Mouse (Mus musculus): ENCODE data around the gene Gm9817.

DNA sequence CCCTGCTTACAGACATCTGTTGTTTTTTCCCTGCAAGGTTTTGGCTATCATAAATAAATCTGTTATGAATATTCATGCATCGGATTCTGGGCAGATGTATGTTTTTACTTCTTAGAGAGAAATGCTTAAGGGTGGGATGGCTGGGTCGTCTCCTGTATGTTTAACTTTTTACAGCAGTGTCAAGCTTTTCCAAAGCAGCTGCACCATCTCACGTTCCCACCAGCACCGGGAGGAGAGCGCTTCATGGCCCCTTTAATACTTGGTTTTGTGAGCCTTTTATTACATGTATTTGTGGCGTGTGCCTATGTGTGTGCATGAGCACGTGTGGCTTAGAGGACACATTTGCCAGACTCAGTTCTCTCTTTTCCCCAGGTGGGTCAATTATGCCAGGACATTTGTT is 37.8 kb upstream of the Gm9817 start:
- TF ChIP-seq POLR2A (IDR thresholded peaks at IDR 0.05; ENCODE audit: control insufficient read depth, low read depth, low read length) (no peak), CTCF (IDR thresholded peaks at IDR 0.05; ENCODE audit: control insufficient read depth, insufficient read depth, insufficient replicate concordance, low read depth, low read length) (no peak)

Data from testis, adult 2 months (tissue).